Mouse (Mus musculus): ENCODE measurements around the gene Treml1. TPM values are rescaled to one million over a fixed set of nuclear protein-coding genes. Genes with fewer than 3 reads are reported as not detected.

The Treml1 gene
- polyA plus RNA-seq, 2 experiments, result 0.54 to 0.74 TPM

DNA sequence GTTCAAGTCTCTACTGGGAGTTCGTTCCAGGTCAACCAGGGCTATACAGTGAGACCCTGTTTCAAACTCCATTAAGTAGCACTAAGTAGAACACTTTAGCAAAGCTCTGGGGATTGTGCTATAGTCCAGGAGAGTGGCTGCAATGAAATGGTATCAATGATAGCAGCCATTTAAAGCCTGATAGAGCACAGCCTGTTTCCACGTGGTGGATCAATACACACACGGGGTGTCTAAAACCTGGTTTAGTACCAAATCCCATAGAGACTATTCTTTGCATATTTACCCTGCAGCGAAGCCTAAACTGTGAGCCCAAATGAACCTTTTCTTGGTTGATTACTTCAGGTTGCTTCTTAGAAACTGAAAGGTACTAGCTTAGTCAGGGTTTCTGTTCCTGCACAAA lies 42.0 kb downstream of the Treml1 start:
- no peak overlapping the region for H3K4me2 ChIP-seq (replicated peaks; ENCODE audit: low read depth, low read length, severe bottlenecking)
- H3K9ac ChIP-seq (ENCODE audit: low read depth, low read length, severe bottlenecking), result no peak overlapping the region
- no peak overlapping the region for H3K4me3 ChIP-seq (replicated peaks; ENCODE audit: low read length)
- H3K36me3 ChIP-seq (ENCODE audit: control insufficient read depth, insufficient read depth, low read length), result peaks cover 32% of the 10 kb centered on the region
- no peaks in the 10 kb centered on the region for H3K4me1 ChIP-seq (ENCODE audit: control insufficient read depth, insufficient read depth, low read length)
- ATAC-seq (ENCODE audit: low FRiP score, low read depth), result no peak
- no peak overlapping the region for H3K27ac ChIP-seq (replicated peaks; ENCODE audit: low read depth, low read length)
- H3K27me3 ChIP-seq (ENCODE audit: control insufficient read depth, insufficient read depth, low read length), result no peaks in the 10 kb centered on the region
- DNase-seq (ENCODE audit: low spot score), result no peak
- 92% methylated on average over 4 of the region's 4 CpGs for WGBS
- H3K9me3 ChIP-seq (ENCODE audit: control insufficient read depth, low read length), result no peaks in the 10 kb centered on the region
- no peak for TF ChIP-seq POLR2A (IDR thresholded peaks at IDR 0.05; ENCODE audit: borderline replicate concordance, extremely low read depth, insufficient read depth, insufficient read length)

DNA sequence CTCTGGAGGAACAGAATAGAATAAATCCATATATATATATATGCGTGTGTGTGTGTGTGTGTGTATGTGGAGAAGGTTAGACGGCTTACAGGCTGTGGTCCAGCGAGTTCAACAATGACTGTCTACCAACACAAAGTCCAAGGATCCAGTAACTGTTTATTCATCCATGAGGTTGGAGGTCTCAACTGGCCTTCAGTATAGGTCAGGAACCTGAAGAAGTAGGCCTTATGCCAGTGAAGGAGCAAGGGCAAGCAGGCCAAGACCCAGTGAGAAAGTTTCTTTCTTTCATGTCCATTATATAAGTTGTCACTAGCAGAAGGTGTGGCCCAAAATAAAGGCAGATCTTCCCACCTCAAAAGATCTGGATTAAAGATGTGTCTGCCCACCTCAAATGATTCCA lies 43.0 kb downstream of the Treml1 start:
- ATAC-seq (ENCODE audit: low FRiP score, low read depth) (no peak), DNase-seq (ENCODE audit: low spot score) (no peak)
- Histone ChIP-seq H3K9ac (ENCODE audit: low read depth, low read length, severe bottlenecking) (no peak overlapping the region), H3K36me3 (ENCODE audit: control insufficient read depth, insufficient read depth, low read length) (peaks cover 26% of the 10 kb centered on the region), H3K27me3 (ENCODE audit: control insufficient read depth, insufficient read depth, low read length) (no peaks in the 10 kb centered on the region), H3K9me3 (ENCODE audit: control insufficient read depth, low read length) (no peaks in the 10 kb centered on the region), H3K4me3 (replicated peaks; ENCODE audit: low read length) (no peak overlapping the region), H3K4me1 (ENCODE audit: control insufficient read depth, insufficient read depth, low read length) (peaks cover 8% of the 10 kb centered on the region), H3K4me2 (replicated peaks; ENCODE audit: low read depth, low read length, severe bottlenecking) (no peak overlapping the region), H3K27ac (replicated peaks; ENCODE audit: low read depth, low read length) (no peak overlapping the region)
- TF ChIP-seq POLR2A (IDR thresholded peaks at IDR 0.05; ENCODE audit: borderline replicate concordance, extremely low read depth, insufficient read depth, insufficient read length), result no peak
- WGBS, result 94% methylated on average over 3 of the region's 3 CpGs

DNA sequence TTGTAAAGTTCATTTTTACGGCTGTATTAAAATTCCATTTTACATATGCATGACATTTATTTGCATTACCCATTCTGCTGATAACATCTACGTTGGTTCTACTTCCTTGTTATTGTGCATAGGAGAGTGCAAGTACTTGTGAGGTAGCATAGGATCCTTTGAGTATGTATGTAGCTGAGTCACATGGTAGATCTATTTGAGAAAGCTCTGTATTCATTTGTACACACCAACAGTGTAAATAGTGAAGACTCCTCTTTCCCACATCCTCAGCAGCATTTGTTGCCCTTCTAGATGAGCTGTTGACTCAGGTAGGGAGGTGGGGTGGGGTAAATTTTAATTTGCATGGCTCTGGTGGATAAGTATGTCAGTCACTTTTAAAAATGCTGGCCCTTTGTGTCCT lies 44.1 kb downstream of the Treml1 start:
- Histone ChIP-seq H3K4me3 (replicated peaks; ENCODE audit: low read length) (no peak overlapping the region), H3K27ac (replicated peaks; ENCODE audit: low read depth, low read length) (no peak overlapping the region), H3K36me3 (ENCODE audit: control insufficient read depth, insufficient read depth, low read length) (peaks cover 16% of the 10 kb centered on the region), H3K27me3 (ENCODE audit: control insufficient read depth, insufficient read depth, low read length) (no peaks in the 10 kb centered on the region), H3K9ac (ENCODE audit: low read depth, low read length, severe bottlenecking) (no peak overlapping the region), H3K4me1 (ENCODE audit: control insufficient read depth, insufficient read depth, low read length) (peaks cover 10% of the 10 kb centered on the region), H3K9me3 (ENCODE audit: control insufficient read depth, low read length) (no peaks in the 10 kb centered on the region), H3K4me2 (replicated peaks; ENCODE audit: low read depth, low read length, severe bottlenecking) (no peak overlapping the region)
- ATAC-seq (ENCODE audit: low FRiP score, low read depth) (no peak), DNase-seq (ENCODE audit: low spot score) (no peak)
- TF ChIP-seq POLR2A (IDR thresholded peaks at IDR 0.05; ENCODE audit: borderline replicate concordance, extremely low read depth, insufficient read depth, insufficient read length), result no peak
- WGBS, result 63% methylated on average over 2 of the region's 2 CpGs

DNA sequence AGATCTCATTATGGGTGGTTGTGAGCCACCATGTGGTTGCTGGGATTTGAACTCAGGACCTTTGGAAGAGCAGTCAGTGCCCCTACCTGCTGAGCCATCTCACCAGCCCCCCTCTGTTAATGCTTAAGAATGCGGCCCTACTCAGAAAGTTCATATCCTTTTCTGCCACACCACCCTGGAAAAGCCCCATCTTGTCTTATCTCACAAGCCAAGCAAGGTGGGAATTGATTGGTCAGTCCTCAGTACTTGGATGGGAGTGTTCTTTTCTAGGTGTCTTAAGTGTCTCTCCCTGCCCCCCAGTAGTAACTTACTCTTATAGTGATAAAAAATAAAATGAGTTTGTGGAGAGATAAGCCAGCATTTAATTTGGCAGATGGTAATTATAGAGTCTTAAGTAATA lies 45.0 kb downstream of the Treml1 start:
- H3K4me3 ChIP-seq (replicated peaks; ENCODE audit: low read length), result no peak overlapping the region
- H3K36me3 ChIP-seq (ENCODE audit: control insufficient read depth, insufficient read depth, low read length), result peaks cover 7% of the 10 kb centered on the region
- DNase-seq (ENCODE audit: low spot score) (no peak), ATAC-seq (ENCODE audit: low FRiP score, low read depth) (no peak)
- H3K4me1 ChIP-seq (ENCODE audit: control insufficient read depth, insufficient read depth, low read length), result peaks cover 10% of the 10 kb centered on the region
- no peaks in the 10 kb centered on the region for H3K9me3 ChIP-seq (ENCODE audit: control insufficient read depth, low read length)
- no peak overlapping the region for H3K27ac ChIP-seq (replicated peaks; ENCODE audit: low read depth, low read length)
- H3K4me2 ChIP-seq (replicated peaks; ENCODE audit: low read depth, low read length, severe bottlenecking), result no peak overlapping the region
- H3K27me3 ChIP-seq (ENCODE audit: control insufficient read depth, insufficient read depth, low read length), result no peaks in the 10 kb centered on the region
- H3K9ac ChIP-seq (ENCODE audit: low read depth, low read length, severe bottlenecking), result no peak overlapping the region
- WGBS, result 89% methylated on average over 1 of the region's 1 CpGs
- no peak for TF ChIP-seq POLR2A (IDR thresholded peaks at IDR 0.05; ENCODE audit: borderline replicate concordance, extremely low read depth, insufficient read depth, insufficient read length)

DNA sequence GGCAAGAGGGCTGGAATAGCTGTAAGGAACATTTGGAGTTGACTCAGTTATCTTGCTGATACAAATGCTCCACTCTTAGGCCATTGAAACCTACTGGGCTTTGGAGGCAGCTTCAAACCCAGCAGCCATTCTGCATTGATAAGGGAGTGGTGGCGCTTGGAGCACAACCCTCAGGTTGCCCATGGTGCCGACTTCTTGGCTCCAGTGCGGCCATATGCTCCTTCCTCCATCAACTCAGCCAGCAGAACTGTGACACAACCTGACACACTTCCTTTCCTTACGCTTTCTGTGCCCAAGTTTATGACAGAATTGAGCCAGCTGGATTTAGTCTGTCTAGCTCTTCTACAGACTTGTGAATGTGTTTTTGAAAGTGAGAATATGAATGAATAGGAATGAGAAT lies 47.4 kb downstream of the Treml1 start:
- Histone ChIP-seq H3K4me1 (ENCODE audit: control insufficient read depth, insufficient read depth, low read length) (peaks cover 18% of the 10 kb centered on the region), H3K27me3 (ENCODE audit: control insufficient read depth, insufficient read depth, low read length) (no peaks in the 10 kb centered on the region), H3K27ac (replicated peaks; ENCODE audit: low read depth, low read length) (no peak overlapping the region), H3K9ac (ENCODE audit: low read depth, low read length, severe bottlenecking) (no peak overlapping the region), H3K4me3 (replicated peaks; ENCODE audit: low read length) (no peak overlapping the region), H3K9me3 (ENCODE audit: control insufficient read depth, low read length) (no peaks in the 10 kb centered on the region), H3K4me2 (replicated peaks; ENCODE audit: low read depth, low read length, severe bottlenecking) (no peak overlapping the region; the same call in 1 of the 2 replicates), H3K36me3 (ENCODE audit: control insufficient read depth, insufficient read depth, low read length) (no peaks in the 10 kb centered on the region; the same call in 1 of the 2 replicates)
- ATAC-seq (ENCODE audit: low FRiP score, low read depth) (no peak), DNase-seq (ENCODE audit: low spot score) (no peak)
- 71% methylated on average over 4 of the region's 4 CpGs for WGBS
- no peak for TF ChIP-seq POLR2A (IDR thresholded peaks at IDR 0.05; ENCODE audit: borderline replicate concordance, extremely low read depth, insufficient read depth, insufficient read length)

Measured in limb, embryonic 14.5 days (tissue).